Mouse (Mus musculus) bone marrow macrophage, adult 2 months (primary cell): ENCODE measurements at regions not wholly inside any gene's neighbourhood (a gene's known extent, or its start where the extent isn't known, plus 50 kb on each side); places are given as distances from the start of the nearest gene placed in this dataset.

Source experiments
- H3K27ac ChIP-seq: 2 replicates; pipeline ENCODE4 v1.5.1; 2012; ENCODE audit warnings: low read depth, low read length; ENCODE audit not compliant: insufficient read depth
- H3K4me1 ChIP-seq: 2 replicates; pipeline ENCODE4 v1.6.1; 2012; ENCODE audit warnings: low read length; ENCODE audit not compliant: control insufficient read depth, insufficient read depth
- H3K4me3 ChIP-seq: 2 replicates; pipeline ENCODE4 v1.5.1; 2012; ENCODE audit warnings: mild to moderate bottlenecking, low read length, moderate library complexity; ENCODE audit not compliant: insufficient read depth
- CTCF ChIP-seq: IDR thresholded peaks from 2 replicates; pipeline ENCODE4 v1.5.1; 2012; ENCODE audit warnings: low read depth, mild to moderate bottlenecking, low read length, moderate library complexity
- POLR2A ChIP-seq: IDR thresholded peaks from 2 replicates; pipeline ENCODE4 v1.6.1; 2012; ENCODE audit warnings: mild to moderate bottlenecking, low read depth, low read length, borderline replicate concordance

DNA sequence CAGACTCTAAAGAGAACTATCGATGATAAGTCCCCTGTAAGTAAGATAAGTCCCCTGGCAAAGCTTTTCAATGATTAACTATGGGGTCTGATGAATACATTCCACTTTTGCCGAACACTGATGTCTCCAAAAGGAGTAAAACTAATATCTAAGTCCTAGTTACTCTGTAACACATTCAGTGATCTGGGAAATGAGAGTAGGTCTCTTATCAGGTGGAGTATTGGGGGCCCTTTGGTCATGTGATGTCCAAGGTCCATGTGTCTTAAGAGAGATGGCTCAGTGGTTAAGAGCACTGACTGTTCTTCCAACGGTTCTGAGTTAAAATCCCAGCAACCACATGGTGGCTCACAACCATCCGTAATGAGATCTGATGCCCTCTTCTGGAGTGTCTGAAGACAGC, 242.0 kb upstream of the Crim1 start:
- TF ChIP-seq CTCF (no peak), POLR2A (no peak)
- no peaks in the 10 kb centered on the region for H3K4me1 ChIP-seq
- no peak overlapping the region for H3K4me3 ChIP-seq
- no peak overlapping the region for H3K27ac ChIP-seq

DNA sequence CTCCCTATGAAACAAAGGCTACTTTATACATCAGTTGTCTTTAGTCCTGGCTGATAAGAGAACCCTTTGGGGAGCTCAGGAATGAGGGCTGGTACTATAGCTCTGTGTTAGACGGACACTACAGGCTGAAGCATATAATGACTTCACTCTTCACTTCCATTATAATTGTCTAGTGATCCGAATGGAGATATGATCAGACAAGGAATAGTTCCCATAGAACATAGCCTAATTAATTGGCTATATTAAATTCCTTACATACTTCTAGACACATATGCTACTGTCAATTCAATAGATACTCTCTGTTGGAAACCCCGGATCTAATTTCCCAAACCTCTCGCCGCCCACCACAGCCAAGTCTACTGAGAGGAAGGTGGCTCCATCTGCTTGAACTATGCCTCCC, 238.8 kb upstream of the Crim1 start:
- no peak overlapping the region for H3K4me3 ChIP-seq
- TF ChIP-seq POLR2A (no peak), CTCF (no peak)
- no peak overlapping the region for H3K27ac ChIP-seq
- no peaks in the 10 kb centered on the region for H3K4me1 ChIP-seq

- Histone ChIP-seq H3K4me1 (no peaks in the 10 kb centered on the region), H3K4me3 (no peak overlapping the region), H3K27ac (no peak overlapping the region)
- TF ChIP-seq CTCF: no peak
- TF ChIP-seq POLR2A: no peak
Observed at GRCm38 (mm10) chr17:77963358-77963757, 236.7 kb upstream of the Crim1 start.

DNA sequence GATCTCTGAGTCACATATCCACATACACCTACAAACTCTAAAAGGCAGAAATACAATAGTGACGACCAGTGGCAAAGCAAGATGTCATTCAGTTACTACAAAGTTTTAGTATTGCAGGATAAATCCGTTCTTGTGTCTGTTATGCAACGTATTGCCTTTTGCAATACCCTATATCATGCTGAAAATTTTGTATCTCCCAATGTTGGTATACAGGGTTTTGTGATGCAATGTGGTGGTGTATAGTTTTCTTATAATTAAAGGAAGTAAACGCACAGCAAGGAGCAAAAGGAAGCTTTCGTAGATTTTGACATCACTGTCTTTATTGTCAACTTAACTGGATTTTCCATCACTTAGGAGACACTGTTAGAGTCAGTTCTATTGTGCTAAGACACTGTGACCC, 231.5 kb upstream of the Crim1 start:
- TF ChIP-seq CTCF: no peak
- no peak for TF ChIP-seq POLR2A
- Histone ChIP-seq H3K4me1 (peaks cover 3% of the 10 kb centered on the region; the same call in 1 of the 2 replicates), H3K27ac (no peak overlapping the region)

GRCm38 (mm10) chr17:77969187-77969586, 230.9 kb upstream of the Crim1 start:
- no peak overlapping the region for H3K4me3 ChIP-seq
- peaks cover 3% of the 10 kb centered on the region; the same call in 1 of the 2 replicates for H3K4me1 ChIP-seq
- peak overlapping the region; percentile 28; the same call in 1 of the 2 replicates for H3K27ac ChIP-seq
- TF ChIP-seq POLR2A: no peak
- no peak for TF ChIP-seq CTCF

More for the DNA sequence above, 231.5 kb upstream of the Crim1 start:
- no peak overlapping the region for H3K4me3 ChIP-seq
